Mouse (Mus musculus) heart, embryonic 11.5 days (tissue): ENCODE measurements around the gene Chd2. TPM values are rescaled to one million over a fixed set of nuclear protein-coding genes. Genes with fewer than 3 reads are reported as not detected.

Source experiments
- ATAC-seq: fragments of 200-750 bp; cut with Nextera tagmentation; replicated peaks from 2 replicates; pipeline ENCODE4 v1.8.0; 2017; ENCODE audit warnings: moderate library complexity; ENCODE audit not compliant: insufficient number of reproducible peaks, low FRiP score, low TSS enrichment
- H3K27ac ChIP-seq: fragments of 300-500 bp; sonication (generic); 2 replicates; pipeline ENCODE4 v1.5.1; 2014; ENCODE audit warnings: mild to moderate bottlenecking, low read depth, low read length
- H3K27me3 ChIP-seq: fragments of 300-500 bp; sonication (generic); 2 replicates; pipeline ENCODE4 v1.6.1; 2014; ENCODE audit warnings: mild to moderate bottlenecking, low read length, mixed read lengths; ENCODE audit not compliant: control insufficient read depth, insufficient read depth
- H3K36me3 ChIP-seq: fragments of 300-500 bp; sonication (generic); 2 replicates; pipeline ENCODE4 v1.6.1; 2014; ENCODE audit warnings: mild to moderate bottlenecking, low read length, moderate library complexity, mixed read lengths; ENCODE audit not compliant: control insufficient read depth, insufficient read depth
- H3K4me1 ChIP-seq: fragments of 300-500 bp; sonication (generic); 2 replicates; pipeline ENCODE4 v1.6.1; 2014; ENCODE audit warnings: low read length; ENCODE audit not compliant: control insufficient read depth, insufficient read depth
- H3K4me2 ChIP-seq: fragments of 300-500 bp; sonication (generic); 2 replicates; pipeline ENCODE4 v1.6.1; 2014; ENCODE audit warnings: mild to moderate bottlenecking, moderate library complexity
- H3K4me3 ChIP-seq: fragments of 300-500 bp; sonication (generic); 2 replicates; pipeline ENCODE4 v1.5.1; 2014; ENCODE audit warnings: low read depth, low read length
- H3K9ac ChIP-seq: fragments of 300-500 bp; sonication (generic); 2 replicates; pipeline ENCODE4 v1.6.1; 2014; ENCODE audit warnings: mild to moderate bottlenecking, low read depth, low read length, moderate library complexity
- H3K9me3 ChIP-seq: fragments of 300-500 bp; sonication (generic); replicated peaks from 2 replicates; pipeline ENCODE4 v1.6.1; 2016; ENCODE audit warnings: low read length; ENCODE audit not compliant: control insufficient read depth
- WGBS: fragments of 180-500 bp; shearing (Covaris S2); extraction: QIAGEN DNeasy Blood & Tissue Kit; methylation state at CpG from one replicate; pipeline ENCODE4 v1.1.7; 2014; ENCODE audit not compliant: insufficient replicate concordance; 5-methylcytosine and 5-hydroxymethylcytosine counted together
- polyA plus RNA-seq: library from polyadenylated mRNA; unstranded; fragments of >200 nt; fragmentation: Nextera tagmentation; extraction: Ambion mirVana; gene quantifications from 2 replicates; pipeline ENCODE4 v1.2.1, GENCODE M21; 2014

The Chd2 gene
- polyA plus RNA-seq, 1 experiment from 2014 or later: 45.6 TPM

- no peak overlapping the region for H3K9ac ChIP-seq
- H3K4me3 ChIP-seq: no peak overlapping the region
- no peak for ATAC-seq
- WGBS: 62% methylated on average over 3 of the region's 3 CpGs
- no peak overlapping the region for H3K4me2 ChIP-seq
- peaks cover 20% of the 10 kb centered on the region for H3K36me3 ChIP-seq
- no peak overlapping the region for H3K27ac ChIP-seq
- no peaks in the 10 kb centered on the region for H3K9me3 ChIP-seq
- H3K27me3 ChIP-seq: no peaks in the 10 kb centered on the region
- H3K4me1 ChIP-seq: peaks cover 8% of the 10 kb centered on the region
Measured at GRCm38 (mm10) chr7:73424705-73425104, 116.9 kb downstream of the Chd2 start.

- Histone ChIP-seq H3K4me2 (no peak overlapping the region), H3K27me3 (no peaks in the 10 kb centered on the region), H3K36me3 (peaks cover 15% of the 10 kb centered on the region), H3K4me3 (no peak overlapping the region), H3K4me1 (peaks cover 8% of the 10 kb centered on the region), H3K9me3 (no peaks in the 10 kb centered on the region), H3K9ac (no peak overlapping the region), H3K27ac (no peak overlapping the region)
- WGBS: 56% methylated on average over 3 of the region's 3 CpGs
- ATAC-seq: no peak
Measured at GRCm38 (mm10) chr7:73424243-73424642, 117.4 kb downstream of the Chd2 start.

GRCm38 (mm10) chr7:73423236-73423635 is 118.4 kb downstream of the Chd2 start:
- Histone ChIP-seq H3K9me3 (no peaks in the 10 kb centered on the region), H3K27ac (no peak overlapping the region), H3K4me3 (no peak overlapping the region), H3K9ac (no peak overlapping the region), H3K4me2 (no peak overlapping the region), H3K36me3 (peaks cover 5% of the 10 kb centered on the region), H3K27me3 (no peaks in the 10 kb centered on the region), H3K4me1 (peaks cover 8% of the 10 kb centered on the region)
- no peak for ATAC-seq
- WGBS: 70% methylated on average over 13 of the region's 13 CpGs

- 33% methylated on average over 12 of the region's 12 CpGs for WGBS
- ATAC-seq: no peak
Measured at GRCm38 (mm10) chr7:73422223-73423113, 119.2 kb downstream of the Chd2 start.

GRCm38 (mm10) chr7:73421278-73422015 is 120.2 kb downstream of the Chd2 start:
- H3K9ac ChIP-seq: no peak overlapping the region
- WGBS: 66% methylated on average over 9 of the region's 9 CpGs
- H3K27me3 ChIP-seq: no peaks in the 10 kb centered on the region
- no peak overlapping the region for H3K27ac ChIP-seq
- ATAC-seq: no peak
- no peaks in the 10 kb centered on the region for H3K36me3 ChIP-seq
- no peak overlapping the region for H3K4me3 ChIP-seq
- H3K4me1 ChIP-seq: peaks cover 8% of the 10 kb centered on the region
- H3K4me2 ChIP-seq: no peak overlapping the region
- no peaks in the 10 kb centered on the region for H3K9me3 ChIP-seq

More at GRCm38 (mm10) chr7:73422223-73423113, 119.2 kb downstream of the Chd2 start:
- no peak overlapping the region for H3K4me2 ChIP-seq
- H3K9me3 ChIP-seq: no peaks in the 10 kb centered on the region
- no peak overlapping the region for H3K4me3 ChIP-seq
- peaks cover 5% of the 10 kb centered on the region; the same call in 1 of the 2 replicates for H3K36me3 ChIP-seq
- no peak overlapping the region for H3K27ac ChIP-seq
- peaks cover 8% of the 10 kb centered on the region for H3K4me1 ChIP-seq
- no peak overlapping the region for H3K9ac ChIP-seq
- H3K27me3 ChIP-seq: no peaks in the 10 kb centered on the region

- 68% methylated on average over 5 of the region's 5 CpGs for WGBS
Measured at GRCm38 (mm10) chr7:73420827-73421226, 120.8 kb downstream of the Chd2 start.

GRCm38 (mm10) chr7:73419375-73419774 is 122.3 kb downstream of the Chd2 start:
- no peak overlapping the region for H3K4me3 ChIP-seq
- H3K9ac ChIP-seq: no peak overlapping the region
- ATAC-seq: no peak
- H3K36me3 ChIP-seq: no peaks in the 10 kb centered on the region; the same call in 1 of the 2 replicates
- H3K27ac ChIP-seq: no peak overlapping the region
- H3K27me3 ChIP-seq: no peaks in the 10 kb centered on the region
- H3K4me1 ChIP-seq: peaks cover 4% of the 10 kb centered on the region; the same call in 1 of the 2 replicates
- WGBS: 42% methylated on average over 7 of the region's 7 CpGs
- H3K9me3 ChIP-seq: no peaks in the 10 kb centered on the region
- no peak overlapping the region for H3K4me2 ChIP-seq

More at GRCm38 (mm10) chr7:73420827-73421226, 120.8 kb downstream of the Chd2 start:
- Histone ChIP-seq H3K9ac (no peak overlapping the region), H3K27ac (no peak overlapping the region), H3K4me2 (no peak overlapping the region), H3K27me3 (no peaks in the 10 kb centered on the region), H3K4me3 (no peak overlapping the region), H3K9me3 (no peaks in the 10 kb centered on the region), H3K4me1 (peaks cover 8% of the 10 kb centered on the region), H3K36me3 (no peaks in the 10 kb centered on the region)
- no peak for ATAC-seq

GRCm38 (mm10) chr7:73414192-73414591 is 127.4 kb downstream of the Chd2 start:
- Histone ChIP-seq H3K4me2 (no peak overlapping the region), H3K36me3 (no peaks in the 10 kb centered on the region; the same call in 1 of the 2 replicates), H3K27ac (no peak overlapping the region), H3K9ac (no peak overlapping the region), H3K4me3 (no peak overlapping the region), H3K27me3 (no peaks in the 10 kb centered on the region), H3K4me1 (no peaks in the 10 kb centered on the region), H3K9me3 (no peaks in the 10 kb centered on the region)
- WGBS: 78% methylated on average over 14 of the region's 14 CpGs
- no peak for ATAC-seq
